Mouse (Mus musculus): ENCODE results near the gene Lrp2.

- TF ChIP-seq CTCF (IDR thresholded peaks at IDR 0.05; ENCODE audit: borderline replicate concordance, control insufficient read depth, extremely low read depth, insufficient read depth, low read length, poor library complexity), result no peak
- TF ChIP-seq POLR2A (IDR thresholded peaks at IDR 0.05; ENCODE audit: control insufficient read depth, extremely low read depth, insufficient read depth, low read length, poor library complexity), result no peak
These were observed 6.2 kb upstream of the Lrp2 start for GRCm38 (mm10) chr2:69591966-69592505.
